ENCODE assay signal across 10 mouse cellular contexts in genomic region chr4:130173060-130173822, GRCm38 (mm10). TPM values are rescaled to one million over a fixed set of nuclear protein-coding genes. Genes with fewer than 3 reads are reported as not detected.
DNase-seq lines count a peak whose midpoint lies in the region; ATAC-seq lines count a peak whose summit lies in the region.
"Had no signal": no experiment of that assay in that cellular context is flagged by ENCODE, and none has a peak within 500 bp of the region (broad histone marks: within the 10 kb centered on the region; RNA-seq: fewer than 3 reads in every experiment).

No protein-coding gene starts in this region.

- peaks cover 79% of the 10 kb centered on the region for H3K4me1 ChIP-seq in lung, embryonic 15.5 days
- H3K4me1 ChIP-seq in heart, embryonic 10.5 days = peaks cover 93% of the 10 kb centered on the region
- peaks cover 57% of the 10 kb centered on the region for H3K4me1 ChIP-seq in limb, embryonic 13.5 days
- H3K4me1 ChIP-seq in stomach, embryonic 15.5 days = peaks cover 58% of the 10 kb centered on the region

- ATAC-seq in lung, embryonic 15.5 days (ENCODE audit: borderline replicate concordance, extremely low read depth, low FRiP score, low TSS enrichment) = no peak
- no peak for ATAC-seq in limb, embryonic 13.5 days (ENCODE audit: low FRiP score, low read depth)
- peak; percentile 33; the same call in 1 of the 2 replicates for ATAC-seq in stomach, embryonic 15.5 days (ENCODE audit: insufficient read depth, low FRiP score, low read depth)

- peak overlapping the region; percentile 85 for H3K27ac ChIP-seq in lung, embryonic 15.5 days
- peak overlapping the region; percentile 89 for H3K27ac ChIP-seq in heart, embryonic 10.5 days
- no peak overlapping the region for H3K27ac ChIP-seq in limb, embryonic 13.5 days
- peak overlapping the region; percentile 80 for H3K27ac ChIP-seq in stomach, embryonic 15.5 days

- H3K9ac ChIP-seq in lung, embryonic 15.5 days = peak overlapping the region; percentile 17; the same call in 1 of the 2 replicates
- no peak overlapping the region for H3K9ac ChIP-seq in limb, embryonic 13.5 days
- H3K9ac ChIP-seq in stomach, embryonic 15.5 days = no peak overlapping the region

- WGBS in lung, embryonic 15.5 days = 59% methylated on average over 11 of the region's 11 CpGs
- 59% methylated on average over 11 of the region's 11 CpGs for WGBS in heart, embryonic 10.5 days
- 66% methylated on average over 11 of the region's 11 CpGs for WGBS in limb, embryonic 13.5 days
- 65% methylated on average over 11 of the region's 11 CpGs for WGBS in stomach, embryonic 15.5 days

- DNase-seq in lung, postnatal 14 days = no peak
- DNase-seq in heart, embryonic 10.5 days (ENCODE audit: low spot score) = peak; percentile 86
- no peak for DNase-seq in T-cell, adult 2 months (ENCODE audit: low spot score)
- DNase-seq in left cerebral cortex, postnatal 4 days = no peak
- no peak for DNase-seq in gastrocnemius, adult 18-20 months (ENCODE audit: low spot score)

- peak overlapping the region; percentile 40 for H3K4me3 ChIP-seq in lung, embryonic 15.5 days
- H3K4me3 ChIP-seq in heart, embryonic 10.5 days = peak overlapping the region; percentile 59; the same call in 1 of the 2 replicates
- H3K4me3 ChIP-seq in limb, embryonic 13.5 days = no peak overlapping the region; the same call in 1 of the 2 replicates
- peak overlapping the region; percentile 39 for H3K4me3 ChIP-seq in stomach, embryonic 15.5 days (replicated peaks)

- H3K27me3 ChIP-seq in lung, embryonic 15.5 days = 0 out of 2 replicates have a peak, but pooled peaks cover 8% of the 10 kb centered on the region
- H3K27me3 ChIP-seq in heart, embryonic 10.5 days (ENCODE audit: insufficient read depth, poor library complexity, severe bottlenecking) = peaks cover 17% of the 10 kb centered on the region
- peaks cover 29% of the 10 kb centered on the region for H3K27me3 ChIP-seq in limb, embryonic 13.5 days
- peaks cover 5% of the 10 kb centered on the region; the same call in 1 of the 2 replicates for H3K27me3 ChIP-seq in stomach, embryonic 15.5 days (replicated peaks)

- H3K9me3 ChIP-seq in lung, embryonic 15.5 days = no peaks in the 10 kb centered on the region
- H3K9me3 ChIP-seq in heart, embryonic 10.5 days = no peaks in the 10 kb centered on the region
- H3K9me3 ChIP-seq in limb, embryonic 13.5 days = no peaks in the 10 kb centered on the region
- no peaks in the 10 kb centered on the region for H3K9me3 ChIP-seq in stomach, embryonic 15.5 days

- intact Hi-C loops in left cerebral cortex, postnatal 4 days (cut with DNase I) = no loop called here

- H3K4me2 ChIP-seq in lung, embryonic 15.5 days = peak overlapping the region; percentile 65
- H3K4me2 ChIP-seq in limb, embryonic 13.5 days (replicated peaks) = peak overlapping the region; percentile 65; the same call in 1 of the 2 replicates
- peak overlapping the region; percentile 70 for H3K4me2 ChIP-seq in stomach, embryonic 15.5 days

- H3K36me3 ChIP-seq in lung, embryonic 15.5 days = 0 out of 2 replicates have a peak, but pooled peaks cover 4% of the 10 kb centered on the region
- H3K36me3 ChIP-seq in heart, embryonic 10.5 days = 0 out of 2 replicates have a peak, but pooled peaks cover 6% of the 10 kb centered on the region
- H3K36me3 ChIP-seq in limb, embryonic 13.5 days = no peaks in the 10 kb centered on the region
- no peaks in the 10 kb centered on the region for H3K36me3 ChIP-seq in stomach, embryonic 15.5 days

RNA-seq across cellular contexts. Expression of gene Tinagl1, which starts 1.7 kb away (rescaled TPM):
- polyA plus RNA-seq in lung, embryonic 15.5 days (2015; fragmentation: Nextera tagmentation; extraction: Ambion mirVana) = 52.4 and 57.5 TPM in 2 replicates
- 39.0 and 45.2 TPM in 2 replicates for polyA plus RNA-seq in heart, embryonic 10.5 days (2016; fragmentation: Nextera tagmentation; extraction: Ambion mirVana)
- 13.5 and 14.0 TPM in 2 replicates for polyA plus RNA-seq in limb, embryonic 13.5 days (2015; fragmentation: Nextera tagmentation; extraction: Ambion mirVana)
- 63.1 and 64.4 TPM in 2 replicates for polyA plus RNA-seq in stomach, embryonic 15.5 days (2015; fragmentation: Nextera tagmentation; extraction: Ambion mirVana)
- 1 to 10 TPM; 1.6 to 2.5 TPM for total RNA-seq in left cerebral cortex, postnatal 4 days (2021)
- total RNA-seq in gastrocnemius, adult 18-20 months (2021) = 10 to 100 TPM; 27.5 to 40.5 TPM

RNA-seq across cellular contexts. Expression of gene Hcrtr1, which starts 34.1 kb away (rescaled TPM):
- polyA plus RNA-seq in lung, embryonic 15.5 days (2015; fragmentation: Nextera tagmentation; extraction: Ambion mirVana) = 0.28 and 0.50 TPM in 2 replicates
- polyA plus RNA-seq in heart, embryonic 10.5 days (2016; fragmentation: Nextera tagmentation; extraction: Ambion mirVana) = 0.12 and 0.43 TPM in 2 replicates
- not detected in 2 replicates for polyA plus RNA-seq in limb, embryonic 13.5 days (2015; fragmentation: Nextera tagmentation; extraction: Ambion mirVana)
- polyA plus RNA-seq in stomach, embryonic 15.5 days (2015; fragmentation: Nextera tagmentation; extraction: Ambion mirVana) = 0.23 and 0.42 TPM in 2 replicates
- 1 to 10 TPM; 1.9 to 3.6 TPM for total RNA-seq in left cerebral cortex, postnatal 4 days (2021)
- not detected for total RNA-seq in gastrocnemius, adult 18-20 months (2021)
- total RNA-seq: neutrophil, adult 5-6 weeks had no signal

RNA-seq across cellular contexts. Expression of gene Gm853, which starts 49.0 kb away (rescaled TPM):
- polyA plus RNA-seq in lung, embryonic 15.5 days (2015; fragmentation: Nextera tagmentation; extraction: Ambion mirVana) = not detected in 2 replicates
- polyA plus RNA-seq in heart, embryonic 10.5 days (2016; fragmentation: Nextera tagmentation; extraction: Ambion mirVana) = not detected in 2 replicates
- not detected in 2 replicates for polyA plus RNA-seq in limb, embryonic 13.5 days (2015; fragmentation: Nextera tagmentation; extraction: Ambion mirVana)
- not detected in 2 replicates for polyA plus RNA-seq in stomach, embryonic 15.5 days (2015; fragmentation: Nextera tagmentation; extraction: Ambion mirVana)
- total RNA-seq in left cerebral cortex, postnatal 4 days (2021) = not detected
- not detected for total RNA-seq in gastrocnemius, adult 18-20 months (2021)
- total RNA-seq: neutrophil, adult 5-6 weeks had no signal
- polyA plus RNA-seq: forebrain, embryonic 11.5 days had no signal
